Mouse (Mus musculus) lung, postnatal 25 days (tissue): ENCODE results near the gene Scgb1b11.
"Not testable (repeated sequence)": the region's sequence is repeated elsewhere in the genome, so short reads cannot be mapped to it uniquely, and the experiment has no call there.

ENCODE experiments used
- DNase-seq: peaks from one replicate; pipeline ENCODE4 v3.0.0; 2022; ENCODE audit warnings: low spot score

Gene Scgb1b11

DNA sequence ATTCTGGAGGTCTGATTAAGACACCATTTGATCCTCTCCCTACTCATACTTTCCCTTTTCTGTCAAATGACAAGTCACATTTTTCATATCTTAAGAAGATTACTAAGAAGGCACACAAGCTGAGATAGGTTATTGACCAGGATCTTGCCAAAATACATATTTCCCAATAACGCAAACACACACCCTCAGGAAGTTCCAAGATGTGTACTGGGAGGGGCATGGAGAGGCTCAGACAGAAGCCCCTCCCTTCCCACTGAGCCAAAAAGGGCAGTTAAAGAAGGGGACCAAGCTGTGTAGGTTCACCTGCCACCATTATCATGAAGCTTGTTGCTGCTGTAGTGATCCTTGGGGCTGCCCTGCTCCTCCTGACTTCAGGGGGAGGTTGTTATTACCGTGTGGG, at the start of gene Scgb1b11:
Gene Scgb1b11 (plus strand): TSS at position 301 of the 400 bp plus-strand sequence.
- DNase-seq = not testable (repeated sequence)

DNA sequence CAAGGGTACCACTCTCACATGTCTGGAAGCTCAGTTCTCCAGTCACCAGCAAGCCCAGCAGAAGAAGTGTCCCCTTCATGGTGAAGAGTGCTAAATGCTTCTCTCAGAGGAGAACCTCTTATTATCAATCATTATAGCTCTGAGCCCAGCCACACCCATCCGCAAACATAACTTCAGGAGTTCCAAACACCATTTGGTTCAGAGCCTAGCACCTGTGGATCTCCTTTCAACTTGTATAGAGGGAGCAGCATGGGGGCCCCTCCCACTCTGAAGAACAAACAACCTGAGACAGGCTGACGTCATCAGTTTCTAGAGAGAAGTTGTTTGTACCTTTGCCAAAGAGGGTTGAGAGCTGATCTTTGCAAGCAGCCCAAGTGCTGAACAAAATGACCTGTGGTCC, 11.6 kb upstream of the Scgb1b11 start, which contains the start of gene Scgb2b11:
Gene Scgb2b11 (minus strand): TSS at position 101 of the 400 bp plus-strand sequence.
- DNase-seq = not testable (repeated sequence)
